Mouse (Mus musculus) olfactory bulb, adult 2 months (tissue): ENCODE results near the gene Zfp316.

Source experiments
- CTCF ChIP-seq: fragments of 200-500 bp; IDR thresholded peaks from 2 replicates; pipeline ENCODE4 v1.5.1; 2012; ENCODE audit warnings: low read depth, mild to moderate bottlenecking, low read length, moderate library complexity; ENCODE audit not compliant: insufficient read depth
- POLR2A ChIP-seq: fragments of 200-500 bp; IDR thresholded peaks from 2 replicates; pipeline ENCODE4 v1.6.1; 2012; ENCODE audit warnings: mild to moderate bottlenecking, low read depth, low read length, moderate library complexity; ENCODE audit not compliant: insufficient read depth

DNA sequence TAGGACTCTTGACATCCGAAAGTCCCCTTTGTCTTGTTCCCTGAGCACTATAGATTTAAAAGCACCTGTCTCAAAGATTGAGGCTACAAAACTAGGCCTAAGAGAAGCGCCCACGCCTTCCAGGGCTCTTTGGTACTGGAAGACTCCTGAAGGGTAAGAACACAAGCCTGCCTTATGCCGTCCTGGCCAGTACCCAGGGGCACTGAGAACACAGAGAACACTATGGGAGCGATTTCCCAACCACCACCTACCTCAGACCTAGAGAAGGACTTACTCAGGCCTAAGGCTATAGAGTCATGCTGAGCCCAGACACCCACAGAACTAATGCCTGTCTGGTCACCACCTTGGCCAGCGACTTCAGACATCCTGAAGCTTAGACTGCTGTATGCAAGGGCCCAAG is 3.0 kb downstream of the Zfp316 start:
- TF ChIP-seq CTCF (no peak), POLR2A (no peak)
